Mouse (Mus musculus) erythroblast, embryonic 14.5 days (primary cell): ENCODE measurements around the gene Gimap8.

Experiments used
- GATA1 ChIP-seq: IDR thresholded peaks from 2 replicates; pipeline ENCODE4 v1.6.1; 2012; ENCODE audit warnings: low read length, inconsistent platforms, mixed read lengths
- TAL1 ChIP-seq: IDR thresholded peaks from 3 replicates; pipeline ENCODE4 v1.6.1; 2012; ENCODE audit warnings: low read length, inconsistent platforms, mixed read lengths

- TF ChIP-seq TAL1 (no peak), GATA1 (no peak)
Measured at GRCm38 (mm10) chr6:48692962-48693361, 45.9 kb downstream of the Gimap8 start.
